Mouse (Mus musculus): ENCODE data around the gene Ostn. TPM values are rescaled to one million over a fixed set of nuclear protein-coding genes. Genes with fewer than 3 reads are reported as not detected.

The Ostn gene
- polyA plus RNA-seq, 1 experiment from 2014 or later, result not detected

GRCm38 (mm10) chr16:27360059-27360458, 52.8 kb downstream of the Ostn start:
- WGBS, result 88% methylated on average over 1 of the region's 1 CpGs
- no peaks in the 10 kb centered on the region for H3K36me3 ChIP-seq
- ATAC-seq (ENCODE audit: borderline replicate concordance, extremely low read depth, low FRiP score, low TSS enrichment), result no peak
- no peaks in the 10 kb centered on the region for H3K27me3 ChIP-seq
- no peaks in the 10 kb centered on the region for H3K4me1 ChIP-seq
- no peak overlapping the region for H3K9ac ChIP-seq
- H3K4me2 ChIP-seq, result no peak overlapping the region
- no peak overlapping the region for H3K4me3 ChIP-seq
- no peaks in the 10 kb centered on the region for H3K9me3 ChIP-seq
- no peak overlapping the region for H3K27ac ChIP-seq

- 56% methylated on average over 8 of the region's 8 CpGs for WGBS
- Histone ChIP-seq H3K4me3 (no peak within 1 kb of the TSS), H3K27me3 (no peaks in the 10 kb centered on the region), H3K36me3 (no peaks in the 10 kb centered on the region), H3K9ac (no peak within 1 kb of the TSS), H3K27ac (no peak within 1 kb of the TSS), H3K9me3 (no peaks in the 10 kb centered on the region), H3K4me1 (no peaks in the 10 kb centered on the region), H3K4me2 (no peak within 1 kb of the TSS)
- no peak for ATAC-seq (ENCODE audit: borderline replicate concordance, extremely low read depth, low FRiP score, low TSS enrichment)
Observed at GRCm38 (mm10) chr16:27370191-27370590, 62.9 kb downstream of the Ostn start, which contains the start of gene Uts2b. TSS of gene Uts2b (minus strand) at chr16:27370239.

- Histone ChIP-seq H3K4me2 (no peak overlapping the region), H3K9me3 (no peaks in the 10 kb centered on the region), H3K36me3 (no peaks in the 10 kb centered on the region), H3K27ac (no peak overlapping the region), H3K9ac (no peak overlapping the region), H3K4me3 (no peak overlapping the region), H3K4me1 (no peaks in the 10 kb centered on the region), H3K27me3 (no peaks in the 10 kb centered on the region)
- WGBS, result 75% methylated on average over 2 of the region's 2 CpGs
- no peak for ATAC-seq (ENCODE audit: borderline replicate concordance, extremely low read depth, low FRiP score, low TSS enrichment)
Observed at GRCm38 (mm10) chr16:27370700-27371099, 63.4 kb downstream of the Ostn start.

- H3K36me3 ChIP-seq, result no peaks in the 10 kb centered on the region
- no peaks in the 10 kb centered on the region for H3K4me1 ChIP-seq
- 68% methylated on average over 3 of the region's 3 CpGs for WGBS
- ATAC-seq (ENCODE audit: borderline replicate concordance, extremely low read depth, low FRiP score, low TSS enrichment), result no peak
- H3K27ac ChIP-seq, result no peak overlapping the region
- no peak overlapping the region for H3K9ac ChIP-seq
- no peaks in the 10 kb centered on the region for H3K9me3 ChIP-seq
- H3K27me3 ChIP-seq, result no peaks in the 10 kb centered on the region
- no peak overlapping the region for H3K4me2 ChIP-seq
- H3K4me3 ChIP-seq, result no peak overlapping the region
Observed at GRCm38 (mm10) chr16:27374139-27374538, 66.8 kb downstream of the Ostn start.

GRCm38 (mm10) chr16:27375318-27375717, 68.0 kb downstream of the Ostn start:
- H3K27ac ChIP-seq, result no peak overlapping the region
- WGBS, result 70% methylated on average over 2 of the region's 2 CpGs
- H3K9me3 ChIP-seq, result no peaks in the 10 kb centered on the region
- no peak overlapping the region for H3K4me3 ChIP-seq
- no peak overlapping the region for H3K9ac ChIP-seq
- H3K4me1 ChIP-seq, result no peaks in the 10 kb centered on the region
- ATAC-seq (ENCODE audit: borderline replicate concordance, extremely low read depth, low FRiP score, low TSS enrichment), result no peak
- H3K36me3 ChIP-seq, result no peaks in the 10 kb centered on the region
- no peaks in the 10 kb centered on the region for H3K27me3 ChIP-seq
- no peak overlapping the region for H3K4me2 ChIP-seq

- no peak overlapping the region for H3K9ac ChIP-seq
- no peaks in the 10 kb centered on the region for H3K36me3 ChIP-seq
- ATAC-seq (ENCODE audit: borderline replicate concordance, extremely low read depth, low FRiP score, low TSS enrichment), result no peak
- H3K4me1 ChIP-seq, result no peaks in the 10 kb centered on the region
- no peaks in the 10 kb centered on the region for H3K9me3 ChIP-seq
- no peak overlapping the region for H3K4me3 ChIP-seq
- H3K4me2 ChIP-seq, result no peak overlapping the region
- no peaks in the 10 kb centered on the region for H3K27me3 ChIP-seq
- H3K27ac ChIP-seq, result no peak overlapping the region
Observed at GRCm38 (mm10) chr16:27376556-27376955, 69.3 kb downstream of the Ostn start.

- 61% methylated on average over 4 of the region's 4 CpGs for WGBS
- Histone ChIP-seq H3K9ac (no peak overlapping the region), H3K4me3 (no peak overlapping the region), H3K27me3 (no peaks in the 10 kb centered on the region), H3K4me1 (no peaks in the 10 kb centered on the region), H3K9me3 (no peaks in the 10 kb centered on the region), H3K4me2 (no peak overlapping the region), H3K27ac (no peak overlapping the region), H3K36me3 (no peaks in the 10 kb centered on the region)
- ATAC-seq (ENCODE audit: borderline replicate concordance, extremely low read depth, low FRiP score, low TSS enrichment), result no peak
Observed at GRCm38 (mm10) chr16:27382217-27382616, 74.9 kb downstream of the Ostn start.

GRCm38 (mm10) chr16:27384893-27385603, 77.8 kb downstream of the Ostn start:
- ATAC-seq (ENCODE audit: borderline replicate concordance, extremely low read depth, low FRiP score, low TSS enrichment), result no peak
- no peak overlapping the region for H3K9ac ChIP-seq
- H3K36me3 ChIP-seq, result no peaks in the 10 kb centered on the region
- H3K27ac ChIP-seq, result no peak overlapping the region
- H3K9me3 ChIP-seq, result no peaks in the 10 kb centered on the region
- WGBS, result 62% methylated on average over 4 of the region's 4 CpGs
- peaks cover 7% of the 10 kb centered on the region; the same call in 1 of the 2 replicates for H3K4me1 ChIP-seq
- H3K27me3 ChIP-seq, result no peaks in the 10 kb centered on the region
- no peak overlapping the region for H3K4me2 ChIP-seq
- H3K4me3 ChIP-seq, result no peak overlapping the region

GRCm38 (mm10) chr16:27385649-27386048, 78.4 kb downstream of the Ostn start:
- ATAC-seq (ENCODE audit: borderline replicate concordance, extremely low read depth, low FRiP score, low TSS enrichment), result no peak
- H3K9me3 ChIP-seq, result no peaks in the 10 kb centered on the region
- peaks cover 13% of the 10 kb centered on the region for H3K4me1 ChIP-seq
- no peaks in the 10 kb centered on the region for H3K27me3 ChIP-seq
- no peak overlapping the region for H3K9ac ChIP-seq
- no peak overlapping the region for H3K27ac ChIP-seq
- H3K36me3 ChIP-seq, result no peaks in the 10 kb centered on the region
- 76% methylated on average over 1 of the region's 1 CpGs for WGBS
- H3K4me3 ChIP-seq, result no peak overlapping the region
- no peak overlapping the region for H3K4me2 ChIP-seq

GRCm38 (mm10) chr16:27386850-27387407, 79.6 kb downstream of the Ostn start:
- no peak overlapping the region for H3K4me2 ChIP-seq
- ATAC-seq (ENCODE audit: borderline replicate concordance, extremely low read depth, low FRiP score, low TSS enrichment), result no peak
- H3K4me3 ChIP-seq, result no peak overlapping the region
- WGBS, result 69% methylated on average over 4 of the region's 4 CpGs
- no peaks in the 10 kb centered on the region for H3K9me3 ChIP-seq
- H3K9ac ChIP-seq, result no peak overlapping the region
- no peaks in the 10 kb centered on the region for H3K36me3 ChIP-seq
- no peaks in the 10 kb centered on the region for H3K27me3 ChIP-seq
- peaks cover 15% of the 10 kb centered on the region for H3K4me1 ChIP-seq
- H3K27ac ChIP-seq, result no peak overlapping the region

GRCm38 (mm10) chr16:27387634-27388611, 80.6 kb downstream of the Ostn start:
- Histone ChIP-seq H3K36me3 (no peaks in the 10 kb centered on the region), H3K4me2 (peak overlapping the region; percentile 65), H3K9ac (0 out of 2 replicates have a peak overlapping the region, but pooled peaks have one; percentile 4), H3K27me3 (no peaks in the 10 kb centered on the region), H3K4me3 (peak overlapping the region; percentile 96), H3K9me3 (no peaks in the 10 kb centered on the region), H3K27ac (no peak overlapping the region), H3K4me1 (peaks cover 15% of the 10 kb centered on the region)
- no peak for ATAC-seq (ENCODE audit: borderline replicate concordance, extremely low read depth, low FRiP score, low TSS enrichment)
- WGBS, result 32% methylated on average over 12 of the region's 12 CpGs

Data from lung, embryonic 15.5 days (tissue).